Mouse (Mus musculus) stomach, postnatal 0 days (tissue): ENCODE data around the gene Tspan33. TPM values are rescaled to one million over a fixed set of nuclear protein-coding genes. Genes with fewer than 3 reads are reported as not detected.
A peak's percentile ranks its signal among the peaks of the same experiment; 100 is the strongest.
"Not testable (repeated sequence)": the region's sequence is repeated elsewhere in the genome, so short reads cannot be mapped to it uniquely, and the experiment has no call there.

Source experiments
- ATAC-seq: fragments of 200-750 bp; cut with Nextera tagmentation; 2 replicates; pipeline ENCODE4 v1.8.0; 2017; ENCODE audit not compliant: low FRiP score, low TSS enrichment
- DNase-seq: peaks from one replicate; pipeline ENCODE4 v3.0.0-alpha.2; 2016; ENCODE audit warnings: low spot score
- H3K27ac ChIP-seq: fragments of 300-500 bp; sonication (generic); replicated peaks from 2 replicates; pipeline ENCODE4 v1.5.1; 2014; ENCODE audit warnings: mild to moderate bottlenecking, control low read depth
- H3K27me3 ChIP-seq: fragments of 300-500 bp; sonication (generic); 2 replicates; pipeline ENCODE4 v1.6.1; 2014; ENCODE audit warnings: low read length; ENCODE audit not compliant: control insufficient read depth, insufficient read depth
- H3K36me3 ChIP-seq: fragments of 300-500 bp; sonication (generic); 2 replicates; pipeline ENCODE4 v1.6.1; 2014; ENCODE audit warnings: low read length, mixed read lengths; ENCODE audit not compliant: control insufficient read depth, insufficient read depth
- H3K4me1 ChIP-seq: fragments of 300-500 bp; sonication (generic); replicated peaks from 2 replicates; pipeline ENCODE4 v1.6.1; 2014; ENCODE audit warnings: antibody characterized with exemption; ENCODE audit not compliant: control insufficient read depth, insufficient read depth
- H3K4me2 ChIP-seq: fragments of 300-500 bp; sonication (generic); replicated peaks from 2 replicates; pipeline ENCODE4 v1.6.1; 2014; ENCODE audit warnings: low read depth, mild to moderate bottlenecking, control low read depth, moderate library complexity
- H3K4me3 ChIP-seq: fragments of 300-500 bp; sonication (generic); 2 replicates; pipeline ENCODE4 v1.5.1; 2014; ENCODE audit warnings: low read depth, low read length, control low read depth
- H3K9ac ChIP-seq: fragments of 300-500 bp; sonication (generic); 2 replicates; pipeline ENCODE4 v1.6.1; 2014; ENCODE audit warnings: mild to moderate bottlenecking, low read length, control low read depth, mixed read lengths
- H3K9me3 ChIP-seq: fragments of 300-500 bp; sonication (generic); 2 replicates; pipeline ENCODE4 v1.6.1; 2016; ENCODE audit warnings: low read length; ENCODE audit not compliant: control insufficient read depth
- CTCF ChIP-seq: IDR thresholded peaks from 2 replicates; pipeline ENCODE4 v1.5.1; 2016; ENCODE audit warnings: antibody characterized with exemption, low read depth, mild to moderate bottlenecking, moderate library complexity
- EP300 ChIP-seq: optimal IDR thresholded peaks from 2 replicates; pipeline ENCODE3; 2016; ENCODE audit warnings: antibody characterized with exemption
- WGBS: fragments of 180-500 bp; shearing (Covaris S2); extraction: QIAGEN DNeasy Blood & Tissue Kit; methylation state at CpG from one replicate; pipeline ENCODE4 v1.1.7; 2014; 5-methylcytosine and 5-hydroxymethylcytosine counted together
- polyA plus RNA-seq: library from polyadenylated mRNA; unstranded; fragments of >200 nt; fragmentation: Nextera tagmentation; extraction: Ambion mirVana; gene quantifications from 2 replicates; pipeline ENCODE4 v1.2.1, GENCODE M21; 2015

The Tspan33 gene
- polyA plus RNA-seq, 1 experiment from 2014 or later: 4.0 TPM

- no peak overlapping the region for H3K9ac ChIP-seq
- no peak overlapping the region for H3K4me2 ChIP-seq
- H3K27ac ChIP-seq: no peak overlapping the region
- no peak for ATAC-seq
- H3K36me3 ChIP-seq: peaks cover 9% of the 10 kb centered on the region; the same call in 1 of the 2 replicates
- no peaks in the 10 kb centered on the region for H3K9me3 ChIP-seq
- no peak for DNase-seq
- 73% methylated on average over 5 of the region's 5 CpGs for WGBS
- H3K27me3 ChIP-seq: no peaks in the 10 kb centered on the region
- TF ChIP-seq CTCF: no peak
- no peak for TF ChIP-seq EP300
- H3K4me1 ChIP-seq: no peaks in the 10 kb centered on the region
- H3K4me3 ChIP-seq: no peak overlapping the region
These were observed 62.0 kb downstream of the Tspan33 start for GRCm38 (mm10) chr6:29756001-29756400.

- no peaks in the 10 kb centered on the region for H3K27me3 ChIP-seq
- DNase-seq (no peak), ATAC-seq (no peak)
- 88% methylated on average over 4 of the region's 4 CpGs for WGBS
- no peak overlapping the region for H3K4me3 ChIP-seq
- no peaks in the 10 kb centered on the region for H3K9me3 ChIP-seq
- no peak overlapping the region for H3K4me2 ChIP-seq
- no peak overlapping the region for H3K27ac ChIP-seq
- TF ChIP-seq EP300 (no peak), CTCF (no peak)
- H3K9ac ChIP-seq: no peak overlapping the region
- no peaks in the 10 kb centered on the region for H3K4me1 ChIP-seq
- peaks cover 9% of the 10 kb centered on the region; the same call in 1 of the 2 replicates for H3K36me3 ChIP-seq
These were observed 62.5 kb downstream of the Tspan33 start for GRCm38 (mm10) chr6:29756476-29756875.

- H3K36me3 ChIP-seq: peaks cover 9% of the 10 kb centered on the region; the same call in 1 of the 2 replicates
- no peak; the same call in 1 of the 2 replicates for ATAC-seq
These were observed 64.4 kb downstream of the Tspan33 start for GRCm38 (mm10) chr6:29758417-29758816.

GRCm38 (mm10) chr6:29759012-29759679 is 65.1 kb downstream of the Tspan33 start:
- no peaks in the 10 kb centered on the region for H3K27me3 ChIP-seq
- TF ChIP-seq CTCF: no peak
- no peak for TF ChIP-seq EP300
- ATAC-seq (no peak), DNase-seq (no peak)
- 86% methylated on average over 13 of the region's 13 CpGs for WGBS
- no peaks in the 10 kb centered on the region for H3K4me1 ChIP-seq
- H3K9ac ChIP-seq: no peak overlapping the region
- peaks cover 9% of the 10 kb centered on the region; the same call in 1 of the 2 replicates for H3K36me3 ChIP-seq
- no peaks in the 10 kb centered on the region for H3K9me3 ChIP-seq
- no peak overlapping the region for H3K27ac ChIP-seq
- H3K4me2 ChIP-seq: no peak overlapping the region
- no peak overlapping the region for H3K4me3 ChIP-seq

More at GRCm38 (mm10) chr6:29758417-29758816, 64.4 kb downstream of the Tspan33 start:
- H3K27ac ChIP-seq: no peak overlapping the region
- TF ChIP-seq CTCF: peak; percentile 95
- no peak for TF ChIP-seq EP300
- H3K4me3 ChIP-seq: no peak overlapping the region
- no peak overlapping the region for H3K9ac ChIP-seq
- DNase-seq: peak; percentile 79
- H3K9me3 ChIP-seq: no peaks in the 10 kb centered on the region
- no peaks in the 10 kb centered on the region for H3K27me3 ChIP-seq
- no peak overlapping the region for H3K4me2 ChIP-seq
- 33% methylated on average over 4 of the region's 4 CpGs for WGBS
- no peaks in the 10 kb centered on the region for H3K4me1 ChIP-seq

GRCm38 (mm10) chr6:29760397-29760796 is 66.4 kb downstream of the Tspan33 start:
- not testable (repeated sequence) for H3K9ac ChIP-seq, H3K4me1 ChIP-seq, H3K27me3 ChIP-seq, DNase-seq, ATAC-seq, H3K4me3 ChIP-seq, H3K9me3 ChIP-seq, H3K36me3 ChIP-seq, H3K4me2 ChIP-seq, H3K27ac ChIP-seq
- 78% methylated on average over 2 of the region's 2 CpGs for WGBS

- no peak overlapping the region for H3K27ac ChIP-seq
- no peak overlapping the region for H3K9ac ChIP-seq
- no peak overlapping the region for H3K4me3 ChIP-seq
- peaks cover 9% of the 10 kb centered on the region; the same call in 1 of the 2 replicates for H3K36me3 ChIP-seq
- TF ChIP-seq EP300 (no peak), CTCF (no peak)
- DNase-seq (no peak), ATAC-seq (no peak)
- H3K4me2 ChIP-seq: no peak overlapping the region
- H3K27me3 ChIP-seq: no peaks in the 10 kb centered on the region
- H3K4me1 ChIP-seq: no peaks in the 10 kb centered on the region
- 92% methylated on average over 4 of the region's 4 CpGs for WGBS
- no peaks in the 10 kb centered on the region for H3K9me3 ChIP-seq
These were observed 67.3 kb downstream of the Tspan33 start for GRCm38 (mm10) chr6:29761282-29761681.
